Mouse (Mus musculus) limb, embryonic 12.5 days (tissue): ENCODE data around the gene Ppib. TPM values are rescaled to one million over a fixed set of nuclear protein-coding genes. Genes with fewer than 3 reads are reported as not detected.
A peak's percentile ranks its signal among the peaks of the same experiment; 100 is the strongest.

Experiments
- ATAC-seq: fragments of 200-750 bp; cut with Nextera tagmentation; 2 replicates; pipeline ENCODE4 v1.8.0; 2017; ENCODE audit warnings: low read depth, moderate TSS enrichment; ENCODE audit not compliant: insufficient number of reproducible peaks, insufficient read depth, low FRiP score, low TSS enrichment
- H3K27ac ChIP-seq: fragments of 300-500 bp; sonication (generic); 2 replicates; pipeline ENCODE4 v1.5.1; 2016; ENCODE audit warnings: mild to moderate bottlenecking, moderate library complexity
- H3K27me3 ChIP-seq: fragments of 300-500 bp; sonication (generic); 2 replicates; pipeline ENCODE4 v1.6.1; 2016; ENCODE audit warnings: mild to moderate bottlenecking, moderate library complexity
- H3K36me3 ChIP-seq: fragments of 300-500 bp; sonication (generic); 2 replicates; pipeline ENCODE4 v1.6.1; 2016; ENCODE audit warnings: mild to moderate bottlenecking, moderate library complexity
- H3K4me1 ChIP-seq: fragments of 300-500 bp; sonication (generic); replicated peaks from 2 replicates; pipeline ENCODE4 v1.6.1; 2016
- H3K4me2 ChIP-seq: fragments of 300-500 bp; sonication (generic); 2 replicates; pipeline ENCODE4 v1.6.1; 2016; ENCODE audit warnings: mild to moderate bottlenecking, moderate library complexity
- H3K4me3 ChIP-seq: fragments of 300-500 bp; sonication (generic); replicated peaks from 2 replicates; pipeline ENCODE4 v1.5.1; 2016; ENCODE audit warnings: mild to moderate bottlenecking
- H3K9ac ChIP-seq: fragments of 300-500 bp; sonication (generic); replicated peaks from 2 replicates; pipeline ENCODE4 v1.6.1; 2016; ENCODE audit warnings: mild to moderate bottlenecking, moderate library complexity
- H3K9me3 ChIP-seq: fragments of 300-500 bp; sonication (generic); 2 replicates; pipeline ENCODE4 v1.6.1; 2016; ENCODE audit warnings: mild to moderate bottlenecking, moderate library complexity
- WGBS: fragments of 180-500 bp; shearing (Covaris S2); methylation state at CpG from one replicate; pipeline ENCODE4 v1.1.7; 2016; 5-methylcytosine and 5-hydroxymethylcytosine counted together
- polyA plus RNA-seq: library from polyadenylated mRNA; unstranded; fragments of >200 nt; fragmentation: Nextera tagmentation; extraction: Ambion mirVana; gene quantifications from 2 replicates; pipeline ENCODE4 v1.2.1, GENCODE M21; 2016

The Ppib gene
- polyA plus RNA-seq, 1 experiment from 2014 or later: 527 TPM

- Histone ChIP-seq H3K9me3 (no peaks in the 10 kb centered on the region), H3K27ac (peak overlapping the region; percentile 60), H3K4me3 (peak overlapping the region; percentile 81), H3K36me3 (peaks cover 33% of the 10 kb centered on the region), H3K4me2 (peak overlapping the region; percentile 86), H3K9ac (peak overlapping the region; percentile 87), H3K4me1 (peaks cover 18% of the 10 kb centered on the region), H3K27me3 (no peaks in the 10 kb centered on the region)
- ATAC-seq: peak; percentile 48; the same call in 1 of the 2 replicates
- under 1% methylated on average over 20 of the region's 20 CpGs for WGBS
These were observed 256 bp downstream of the Ppib start for GRCm38 (mm10) chr9:66060308-66060647.

DNA sequence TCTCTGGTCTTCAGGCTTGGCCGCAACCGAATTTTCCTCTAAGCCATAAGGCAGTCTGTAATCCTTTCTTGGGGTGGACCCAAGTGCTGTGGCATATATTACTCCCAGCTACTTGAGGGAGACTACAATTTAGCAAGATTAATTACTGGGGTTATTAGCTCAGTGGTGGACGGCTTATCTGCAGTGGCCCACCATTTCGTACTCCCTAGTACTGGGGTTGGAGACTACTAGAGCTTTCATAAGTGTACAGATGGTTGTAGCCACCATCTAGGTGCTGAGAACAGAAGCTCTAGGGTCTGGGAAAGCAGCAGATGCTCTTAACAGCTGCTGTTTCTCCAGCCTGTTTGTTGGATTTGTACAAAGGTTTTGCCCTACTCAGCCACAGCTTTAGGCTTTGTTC is 964 bp downstream of the Ppib start:
- WGBS: 20% methylated on average over 4 of the region's 4 CpGs
- peak overlapping the region; percentile 81 for H3K4me3 ChIP-seq
- peaks cover 40% of the 10 kb centered on the region for H3K36me3 ChIP-seq
- peak overlapping the region; percentile 87 for H3K9ac ChIP-seq
- no peaks in the 10 kb centered on the region for H3K27me3 ChIP-seq
- peak overlapping the region; percentile 86 for H3K4me2 ChIP-seq
- peak overlapping the region; percentile 41; the same call in 1 of the 2 replicates for H3K27ac ChIP-seq
- H3K4me1 ChIP-seq: peaks cover 18% of the 10 kb centered on the region
- H3K9me3 ChIP-seq: no peaks in the 10 kb centered on the region
- no peak for ATAC-seq

DNA sequence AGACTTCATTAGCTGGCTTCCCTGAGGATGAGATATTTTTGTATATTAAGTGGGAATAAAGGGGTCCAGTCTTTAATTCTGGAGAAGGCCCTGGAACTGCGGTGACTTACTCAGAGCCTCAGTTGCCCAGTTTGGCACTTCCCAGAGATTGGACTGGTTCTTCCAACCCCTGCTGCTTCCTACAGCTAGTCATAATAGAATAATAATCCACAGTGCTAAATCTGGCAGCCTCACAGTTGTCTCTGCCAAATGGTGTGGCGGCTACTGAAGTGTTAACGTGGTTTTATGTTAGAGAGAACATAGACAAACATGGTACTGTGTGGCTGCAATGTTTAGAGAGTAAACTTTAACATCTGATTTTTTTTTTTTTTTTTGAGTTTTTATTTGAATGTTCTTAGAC is 1.6 kb downstream of the Ppib start:
- WGBS: 86% methylated on average over 3 of the region's 3 CpGs
- peaks cover 47% of the 10 kb centered on the region for H3K36me3 ChIP-seq
- peaks cover 3% of the 10 kb centered on the region; the same call in 1 of the 2 replicates for H3K27me3 ChIP-seq
- H3K9ac ChIP-seq: peak overlapping the region; percentile 87; the same call in 1 of the 2 replicates
- peaks cover 18% of the 10 kb centered on the region for H3K4me1 ChIP-seq
- H3K9me3 ChIP-seq: no peaks in the 10 kb centered on the region
- peak overlapping the region; percentile 41; the same call in 1 of the 2 replicates for H3K27ac ChIP-seq
- peak overlapping the region; percentile 86 for H3K4me2 ChIP-seq
- peak overlapping the region; percentile 81 for H3K4me3 ChIP-seq
- no peak for ATAC-seq

- H3K9me3 ChIP-seq: no peaks in the 10 kb centered on the region
- no peak overlapping the region for H3K27ac ChIP-seq
- peaks cover 20% of the 10 kb centered on the region for H3K27me3 ChIP-seq
- H3K4me3 ChIP-seq: no peak overlapping the region
- no peak overlapping the region for H3K9ac ChIP-seq
- H3K4me2 ChIP-seq: no peak overlapping the region
- H3K36me3 ChIP-seq: peaks cover 57% of the 10 kb centered on the region
- ATAC-seq: no peak
- 92% methylated on average over 3 of the region's 3 CpGs for WGBS
- H3K4me1 ChIP-seq: peaks cover 19% of the 10 kb centered on the region
These were observed 3.4 kb downstream of the Ppib start for GRCm38 (mm10) chr9:66063446-66063845.

GRCm38 (mm10) chr9:66064316-66064715 is 4.3 kb downstream of the Ppib start:
- no peak for ATAC-seq
- Histone ChIP-seq H3K36me3 (peaks cover 57% of the 10 kb centered on the region), H3K4me1 (peaks cover 23% of the 10 kb centered on the region), H3K4me3 (no peak overlapping the region), H3K4me2 (no peak overlapping the region), H3K27me3 (peaks cover 29% of the 10 kb centered on the region), H3K27ac (no peak overlapping the region), H3K9me3 (no peaks in the 10 kb centered on the region), H3K9ac (no peak overlapping the region)
- 95% methylated on average over 11 of the region's 11 CpGs for whole genome bisulfite sequencing

GRCm38 (mm10) chr9:66066791-66067190 is 6.8 kb downstream of the Ppib start:
- Histone ChIP-seq H3K4me1 (peaks cover 11% of the 10 kb centered on the region), H3K9me3 (no peaks in the 10 kb centered on the region), H3K9ac (no peak overlapping the region), H3K4me3 (no peak overlapping the region), H3K36me3 (peaks cover 54% of the 10 kb centered on the region), H3K4me2 (no peak overlapping the region), H3K27me3 (peaks cover 43% of the 10 kb centered on the region), H3K27ac (no peak overlapping the region)
- no peak for ATAC-seq
- WGBS: 93% methylated on average over 3 of the region's 3 CpGs

DNA sequence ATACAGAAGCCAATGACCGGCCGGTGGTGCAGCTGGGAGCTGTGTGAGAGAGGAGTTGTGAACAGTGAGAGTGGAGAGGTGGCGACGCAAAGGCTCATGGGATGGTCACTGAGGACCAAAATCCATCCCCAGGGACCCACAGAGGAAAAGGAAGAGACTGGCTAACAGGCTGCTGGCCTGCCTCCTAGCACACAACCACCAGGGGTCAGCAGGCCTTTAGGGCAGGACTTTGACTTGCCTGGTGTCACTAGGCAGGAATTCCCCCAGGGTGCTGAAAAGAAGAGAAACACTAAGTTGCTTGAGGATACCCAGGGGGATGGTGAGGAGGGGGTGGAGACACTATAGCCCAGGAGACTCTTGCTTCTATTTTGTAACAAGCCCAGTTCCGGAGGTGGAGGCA is 7.5 kb downstream of the Ppib start:
- H3K4me2 ChIP-seq: no peak overlapping the region
- 15% methylated on average over 5 of the region's 5 CpGs for whole genome bisulfite sequencing
- H3K4me3 ChIP-seq: no peak overlapping the region
- H3K27ac ChIP-seq: no peak overlapping the region
- ATAC-seq: no peak
- peaks cover 48% of the 10 kb centered on the region for H3K36me3 ChIP-seq
- H3K27me3 ChIP-seq: peaks cover 43% of the 10 kb centered on the region
- no peaks in the 10 kb centered on the region for H3K9me3 ChIP-seq
- H3K4me1 ChIP-seq: peaks cover 11% of the 10 kb centered on the region
- no peak overlapping the region for H3K9ac ChIP-seq

- Histone ChIP-seq H3K9me3 (no peaks in the 10 kb centered on the region), H3K36me3 (peaks cover 43% of the 10 kb centered on the region), H3K4me3 (no peak overlapping the region), H3K9ac (no peak overlapping the region), H3K4me2 (no peak overlapping the region), H3K4me1 (peaks cover 11% of the 10 kb centered on the region), H3K27ac (no peak overlapping the region), H3K27me3 (peaks cover 43% of the 10 kb centered on the region)
- no peak for ATAC-seq
- WGBS: 57% methylated on average over 4 of the region's 4 CpGs
These were observed 8.0 kb downstream of the Ppib start for GRCm38 (mm10) chr9:66068056-66068455.

DNA sequence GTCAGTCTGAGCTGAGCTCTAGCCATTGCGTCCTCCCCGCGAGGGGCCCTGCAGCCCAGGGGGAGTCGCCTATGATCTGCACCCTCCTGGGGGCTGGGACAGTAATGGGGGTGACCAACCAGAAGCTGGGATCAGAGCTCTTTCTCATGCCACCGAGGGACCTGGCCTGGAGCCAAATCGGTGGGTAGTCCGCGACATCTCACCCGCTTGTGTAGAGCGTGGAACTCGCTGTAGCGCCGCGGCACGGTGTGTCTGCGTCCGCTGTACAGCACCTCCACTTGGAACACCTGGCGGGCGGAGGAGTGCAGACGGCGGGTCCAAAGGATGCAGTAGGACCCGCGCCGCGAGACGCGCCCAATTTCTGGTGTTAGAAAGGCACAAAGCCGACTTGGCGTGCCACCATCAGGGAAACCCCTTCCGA is 9.0 kb downstream of the Ppib start:
- Histone ChIP-seq H3K36me3 (peaks cover 34% of the 10 kb centered on the region), H3K9me3 (no peaks in the 10 kb centered on the region), H3K27me3 (peaks cover 43% of the 10 kb centered on the region), H3K4me2 (peak overlapping the region; percentile 91), H3K9ac (peak overlapping the region; percentile 63), H3K4me1 (peaks cover 11% of the 10 kb centered on the region), H3K27ac (no peak overlapping the region), H3K4me3 (peak overlapping the region; percentile 55)
- 0 out of 2 replicates have a peak, but pooled peaks have one; percentile 18 for ATAC-seq
- WGBS: 2% methylated on average over 30 of the region's 30 CpGs

DNA sequence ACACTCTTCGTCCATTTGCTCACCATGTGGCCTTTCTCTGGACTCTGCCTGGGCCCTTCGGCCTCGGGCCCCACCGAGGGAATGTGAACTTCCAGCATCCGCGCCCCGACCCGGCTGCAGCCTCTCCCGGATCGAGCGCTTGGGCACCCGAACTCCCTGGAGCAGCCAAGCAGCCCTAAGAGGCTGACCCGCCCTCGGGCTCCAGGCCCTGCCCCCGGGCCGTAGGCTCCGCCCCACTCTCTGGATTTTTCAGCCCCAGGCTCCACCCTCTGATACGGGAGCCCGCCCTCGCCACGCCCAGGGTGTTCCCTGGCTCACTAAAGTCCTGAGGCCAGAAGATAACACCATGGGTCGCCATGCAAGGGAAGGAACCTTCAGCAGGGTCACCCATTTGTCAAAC is 9.6 kb downstream of the Ppib start, which contains the start of gene Snx22:
TSS of gene Snx22 (minus strand) at position 137 of the 400 bp plus-strand sequence.
- no peak within 1 kb of the TSS for H3K27ac ChIP-seq
- no peaks in the 10 kb centered on the region for H3K9me3 ChIP-seq
- H3K4me3 ChIP-seq: peak within 1 kb of the TSS; percentile 55
- peaks cover 11% of the 10 kb centered on the region for H3K4me1 ChIP-seq
- H3K4me2 ChIP-seq: peak within 1 kb of the TSS; percentile 91
- peaks cover 43% of the 10 kb centered on the region for H3K27me3 ChIP-seq
- peaks cover 28% of the 10 kb centered on the region for H3K36me3 ChIP-seq
- 1% methylated on average over 22 of the region's 22 CpGs for WGBS
- H3K9ac ChIP-seq: peak within 1 kb of the TSS; percentile 63
- ATAC-seq: peak; percentile 39; the same call in 1 of the 2 replicates

- ATAC-seq: no peak
- no peaks in the 10 kb centered on the region for H3K9me3 ChIP-seq
- 89% methylated on average over 5 of the region's 5 CpGs for WGBS
- H3K27me3 ChIP-seq: peaks cover 43% of the 10 kb centered on the region
- peaks cover 11% of the 10 kb centered on the region for H3K4me1 ChIP-seq
- peaks cover 25% of the 10 kb centered on the region for H3K36me3 ChIP-seq
- peak overlapping the region; percentile 91; the same call in 1 of the 2 replicates for H3K4me2 ChIP-seq
- no peak overlapping the region for H3K4me3 ChIP-seq
- no peak overlapping the region for H3K9ac ChIP-seq
- H3K27ac ChIP-seq: no peak overlapping the region
These were observed 10.1 kb downstream of the Ppib start for GRCm38 (mm10) chr9:66070151-66070550.

DNA sequence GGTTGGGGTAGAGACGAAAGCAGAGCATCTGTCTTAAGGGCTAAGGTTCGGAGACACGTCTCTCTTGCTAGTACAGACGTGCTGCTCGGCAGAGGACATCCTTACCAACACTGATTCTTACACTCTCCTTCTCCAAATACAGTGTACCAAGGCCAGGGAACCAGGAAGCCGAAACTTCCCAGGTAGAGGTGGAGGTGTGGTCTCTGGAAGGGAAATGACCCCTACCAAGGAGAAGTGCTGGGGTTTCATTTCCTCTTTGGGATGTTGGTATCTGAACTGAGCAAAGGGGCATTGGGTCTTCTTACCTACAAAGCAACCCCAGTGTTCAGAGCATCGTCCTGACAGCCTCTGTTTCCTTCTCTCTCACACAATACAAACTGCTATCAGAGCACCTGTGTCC is 12.7 kb downstream of the Ppib start:
- ATAC-seq: no peak
- peaks cover 30% of the 10 kb centered on the region for H3K27me3 ChIP-seq
- H3K36me3 ChIP-seq: no peaks in the 10 kb centered on the region
- no peak overlapping the region for H3K4me2 ChIP-seq
- no peaks in the 10 kb centered on the region for H3K9me3 ChIP-seq
- WGBS: 86% methylated on average over 7 of the region's 7 CpGs
- no peak overlapping the region for H3K9ac ChIP-seq
- H3K4me1 ChIP-seq: peaks cover 11% of the 10 kb centered on the region
- no peak overlapping the region for H3K4me3 ChIP-seq
- H3K27ac ChIP-seq: no peak overlapping the region
